Mouse (Mus musculus) heart, postnatal 4 days (tissue): Measurements from ENCODE around the gene Sox9. TPM values are rescaled to one million over a fixed set of nuclear protein-coding genes. Genes with fewer than 3 reads are reported as not detected.

Experiments
- DNase-seq: peaks from one replicate; pipeline ENCODE4 v3.0.0; 2021
- total RNA-seq, 2 experiments: library from RNA; stranded (reverse); gene quantifications; 2 replicates each; pipeline ENCODE4 v1.2.3; 2021

The Sox9 gene
- total RNA-seq: 10 to 100 TPM; 11.1 to 11.9 TPM

DNA sequence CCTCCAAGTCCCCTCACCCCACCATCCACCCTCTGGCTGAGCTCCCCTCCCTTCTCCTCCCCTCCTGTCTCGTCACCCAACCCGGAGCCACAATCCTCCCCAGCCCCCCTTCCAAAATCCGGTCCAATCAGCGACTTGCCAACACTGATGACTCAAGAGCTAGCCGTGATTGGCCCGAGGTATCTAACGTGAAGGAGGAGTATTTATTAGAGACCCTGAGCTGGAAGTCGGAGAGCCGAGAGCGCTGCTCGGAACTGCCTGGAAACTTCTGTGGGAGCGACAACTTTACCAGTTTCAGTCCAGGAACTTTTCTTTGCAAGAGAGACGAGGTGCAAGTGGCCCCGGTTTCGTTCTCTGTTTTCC lies at the start of gene Sox9:
Gene Sox9, plus strand, starts transcription at position 231 of the 363 bp plus-strand sequence.
- peak; percentile 85 for DNase-seq

DNA sequence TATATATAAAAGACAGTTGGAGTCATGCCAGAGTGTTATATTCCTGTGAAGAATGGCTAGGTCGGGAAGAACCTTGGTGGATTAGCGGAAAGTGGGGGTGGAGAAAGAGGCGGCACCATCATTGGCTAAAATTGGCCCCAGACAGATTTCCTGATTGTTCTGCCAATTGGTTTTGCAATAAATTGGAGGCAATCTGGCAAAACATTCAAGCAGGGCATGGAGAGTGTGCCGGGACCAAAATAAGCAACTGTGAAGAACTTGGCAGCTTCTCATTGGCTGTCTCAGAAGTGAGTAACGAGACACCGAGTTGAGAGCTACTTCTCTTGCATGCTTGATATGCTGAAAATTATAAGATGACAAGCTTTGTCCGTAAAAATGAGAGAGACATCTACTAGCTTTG lies 49.6 kb upstream of the Sox9 start:
- no peak for DNase-seq

DNA sequence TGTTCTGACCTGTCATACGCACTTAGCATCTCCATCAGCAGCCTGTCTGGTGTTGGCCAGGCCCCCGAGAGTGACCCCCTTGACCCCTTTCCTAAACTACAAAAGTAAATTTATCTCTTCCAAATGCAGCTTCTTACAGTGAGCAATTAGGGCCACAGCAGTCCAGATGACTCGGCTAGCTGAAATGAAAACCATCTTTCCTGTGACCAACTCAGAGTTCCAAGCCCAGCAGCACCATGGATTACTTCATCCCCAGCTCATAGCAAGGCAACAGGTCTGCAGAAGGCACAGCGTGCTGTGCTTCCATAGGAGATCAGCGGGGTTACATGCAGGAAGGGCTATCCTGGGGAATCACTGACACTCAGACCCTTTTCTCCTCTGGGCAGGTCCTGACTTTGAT lies 45.0 kb upstream of the Sox9 start:
- no peak for DNase-seq

DNA sequence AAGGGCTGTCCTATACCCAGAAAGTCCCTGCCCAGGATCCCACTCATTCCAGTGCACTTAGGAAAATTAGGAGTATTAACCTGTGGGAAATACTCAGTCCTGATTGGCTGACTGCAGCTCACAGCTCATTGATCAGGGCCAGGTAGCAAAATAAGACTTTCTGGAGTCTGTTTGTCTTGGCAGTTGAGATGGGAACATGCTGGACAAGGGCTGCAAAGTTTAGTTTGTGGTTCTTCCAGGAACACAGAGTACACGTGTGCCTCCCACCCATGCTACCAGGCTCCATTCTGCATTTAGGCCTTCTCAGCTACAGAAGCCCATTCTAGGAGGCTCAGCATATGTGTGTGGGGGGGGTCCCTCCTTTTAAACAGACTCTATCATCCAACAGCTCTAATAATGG lies 42.3 kb upstream of the Sox9 start:
- DNase-seq: no peak

DNA sequence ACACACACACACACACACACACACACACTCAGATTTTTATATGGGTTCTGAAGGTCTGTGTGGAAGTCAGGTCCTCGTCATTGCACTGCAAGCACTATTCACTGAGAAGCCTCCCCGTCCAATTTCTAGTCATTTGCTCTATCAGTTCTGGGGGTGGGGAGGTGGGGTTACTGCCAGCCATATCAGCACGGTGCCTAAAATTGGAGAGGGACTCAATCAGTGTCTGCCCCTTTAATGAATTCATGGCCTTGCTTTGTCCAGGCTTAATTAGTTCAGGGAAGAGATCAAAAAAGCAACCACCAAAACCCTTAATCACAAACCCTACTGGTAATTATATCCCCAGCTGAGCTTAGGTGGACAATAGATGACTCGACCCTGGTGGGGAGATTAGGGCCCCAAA lies 25.5 kb upstream of the Sox9 start:
- DNase-seq: no peak

DNA sequence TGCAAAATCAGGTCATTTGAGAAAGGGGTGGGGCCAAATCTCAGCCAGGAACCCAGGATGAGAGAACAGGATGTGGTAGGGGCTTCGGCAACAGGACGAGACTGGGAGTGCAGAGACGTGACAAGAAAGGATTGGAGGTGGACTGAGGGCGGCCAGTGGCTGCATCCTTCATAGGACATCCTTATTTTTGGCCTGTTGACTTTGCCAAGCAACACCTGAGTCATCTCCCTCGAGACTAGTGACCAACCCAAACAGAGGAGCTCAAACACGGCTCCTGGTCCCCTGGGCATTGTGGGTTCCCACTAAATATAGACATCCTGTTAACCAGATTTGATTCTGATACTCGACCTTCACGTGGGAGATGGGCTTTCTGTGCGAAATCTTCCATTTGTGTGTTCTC lies 24.0 kb upstream of the Sox9 start:
- DNase-seq: no peak

DNA sequence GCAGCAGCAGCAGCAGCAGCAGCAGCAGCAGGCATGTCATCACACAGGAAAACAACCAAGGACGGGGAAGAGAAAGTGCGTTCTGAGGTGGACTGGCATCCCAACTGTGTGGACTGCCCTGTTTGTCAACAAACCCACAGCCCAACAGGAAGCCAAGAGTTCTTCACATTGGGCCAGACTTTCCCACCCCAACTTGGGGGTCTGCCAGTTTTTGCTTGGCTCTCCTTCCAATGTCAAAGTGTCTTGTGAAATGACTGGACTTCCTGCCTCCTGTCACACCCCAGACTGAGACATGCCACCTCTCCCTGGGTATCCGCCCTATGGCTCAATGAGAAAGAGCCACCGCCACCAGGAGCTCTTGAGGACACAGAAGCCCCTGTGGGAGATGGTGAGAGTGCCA lies 15.1 kb upstream of the Sox9 start:
- DNase-seq: peak; percentile 33

DNA sequence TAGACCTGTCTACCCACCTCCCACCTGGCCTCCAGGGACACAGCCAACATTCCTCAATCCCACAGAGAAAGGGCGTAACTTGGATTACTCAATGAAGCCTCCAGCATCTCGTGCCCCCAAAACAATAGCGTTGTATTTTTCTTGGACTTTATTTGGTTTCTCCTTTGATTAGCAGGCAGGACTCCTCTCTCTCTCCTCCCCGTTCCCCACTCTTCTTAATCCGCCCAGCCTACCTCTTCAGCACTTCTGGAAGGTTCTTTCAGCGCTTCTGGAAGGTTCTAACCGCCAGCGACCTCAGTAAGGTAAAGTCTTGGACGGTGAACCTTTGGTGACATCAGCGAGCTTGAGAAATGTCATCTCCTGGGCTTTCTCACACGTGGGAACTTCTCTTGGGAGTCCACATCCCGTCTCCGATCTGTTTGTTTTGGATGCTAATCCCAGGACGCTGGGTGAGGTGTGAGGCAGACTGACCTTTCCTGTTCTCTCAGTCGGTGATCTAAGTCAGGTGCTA lies 14.4 kb upstream of the Sox9 start:
- DNase-seq: no peak

DNA sequence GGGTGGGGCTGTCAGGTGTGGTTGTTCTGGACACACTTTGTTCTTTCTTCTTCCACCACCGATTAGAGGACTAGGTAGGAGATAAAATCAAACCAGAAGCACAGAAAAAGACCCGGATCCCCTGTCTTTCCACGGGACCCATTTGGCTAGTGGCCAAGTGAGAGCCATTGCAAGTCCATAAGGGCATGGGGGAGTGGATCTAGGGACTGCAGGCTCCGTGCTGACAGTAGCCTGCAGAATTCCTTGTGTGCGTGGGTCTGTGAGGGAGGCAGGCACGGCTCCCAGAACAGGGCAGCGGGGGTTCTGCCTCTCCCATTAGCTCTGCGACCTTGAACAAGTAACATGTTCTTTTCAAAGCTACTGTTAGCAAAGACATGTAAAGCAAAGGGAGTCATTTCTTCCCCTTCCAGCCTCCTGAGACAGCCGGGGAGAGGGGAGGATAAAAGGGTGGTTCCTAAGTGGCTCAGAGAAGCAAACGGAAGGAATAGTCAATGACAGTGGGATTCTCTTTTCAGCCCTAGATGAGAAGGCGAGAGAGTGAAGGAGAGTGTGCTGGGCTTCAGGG lies 9.2 kb upstream of the Sox9 start:
- DNase-seq: peak; percentile 9

DNA sequence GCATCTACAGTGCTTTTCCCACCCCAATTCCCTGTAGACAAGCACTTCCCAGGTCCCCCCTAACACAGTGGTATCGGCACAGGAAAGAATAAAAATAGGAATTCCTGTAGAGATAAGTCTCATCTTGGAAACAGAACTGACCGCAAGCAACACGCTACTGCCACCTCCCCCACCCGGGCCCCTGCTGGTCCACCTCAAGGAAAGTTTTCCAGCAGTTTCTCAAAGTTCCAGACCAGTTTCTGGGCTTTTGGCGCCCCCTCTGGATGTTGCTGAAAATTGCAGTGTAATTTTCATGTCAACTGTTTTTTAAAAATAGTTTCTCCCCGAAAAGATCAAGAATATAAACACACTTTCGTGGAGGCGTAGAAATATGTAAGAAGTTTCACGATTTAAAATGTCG lies 2.3 kb upstream of the Sox9 start:
- DNase-seq: peak; percentile 68

DNA sequence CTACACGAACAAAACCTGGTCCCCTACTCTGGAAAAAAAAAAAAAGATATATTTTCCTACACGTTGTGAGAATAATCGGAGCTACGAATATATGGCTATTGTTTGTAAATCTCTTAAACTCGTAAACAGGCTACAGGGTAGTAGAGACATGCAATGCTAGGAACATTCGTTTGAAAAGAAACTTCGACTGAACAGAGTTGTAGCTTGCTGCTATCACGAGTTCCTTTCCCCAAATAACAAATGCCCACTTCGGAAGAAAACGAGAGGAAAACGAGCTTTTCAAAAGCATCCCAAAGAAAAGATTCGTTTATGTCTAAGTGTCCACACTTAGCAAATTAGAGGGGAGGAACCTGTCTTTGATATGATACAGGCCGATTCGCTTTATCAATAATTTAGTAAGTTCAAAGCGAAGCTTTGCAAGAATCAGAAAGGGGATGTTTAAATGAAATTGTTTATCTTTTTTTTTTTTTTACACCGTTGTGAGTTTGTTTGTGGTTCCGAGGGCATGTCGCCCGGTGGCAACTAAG lies 1.6 kb upstream of the Sox9 start:
- no peak for DNase-seq

DNA sequence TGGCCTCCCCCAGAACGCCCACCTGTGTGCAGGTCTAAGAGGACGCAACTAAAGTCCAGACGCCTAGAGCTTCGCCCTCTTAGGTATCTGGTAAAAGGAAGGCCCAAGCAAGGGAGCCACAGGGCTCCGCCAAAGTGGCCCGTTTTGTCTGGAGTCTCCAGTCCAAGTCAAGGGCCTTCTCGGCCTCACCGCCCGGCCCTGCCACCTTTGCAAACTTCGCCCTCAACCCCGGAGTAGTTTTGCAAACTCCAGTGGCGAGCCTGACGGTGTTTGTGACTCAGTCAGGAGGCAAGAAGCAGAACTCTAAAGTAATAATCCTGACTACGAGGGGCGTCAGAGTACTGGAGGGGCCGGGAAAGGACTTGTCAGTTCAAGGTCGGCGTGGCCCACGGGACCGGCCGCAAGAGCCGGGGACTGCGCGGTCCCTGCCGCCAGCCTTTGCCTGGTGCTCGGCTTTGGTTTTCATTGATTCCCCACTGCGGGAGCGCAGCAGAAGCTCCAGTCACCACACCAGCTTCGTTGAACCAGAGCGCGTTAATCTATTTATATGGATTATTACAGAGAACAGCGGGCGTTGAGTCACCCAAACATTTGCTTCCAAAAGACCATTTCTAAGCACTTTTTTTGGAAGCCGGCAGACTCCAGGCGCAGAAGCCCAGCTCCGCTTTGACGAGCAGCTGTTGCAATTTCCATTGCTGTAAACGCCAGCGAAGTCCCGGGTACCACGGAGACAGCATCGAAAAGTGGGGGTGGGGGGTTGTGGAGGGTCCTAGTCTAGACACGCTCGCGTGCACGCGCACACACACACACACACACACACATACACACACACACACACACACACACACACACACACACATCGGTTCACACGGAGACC lies 751 bp upstream of the Sox9 start:
- DNase-seq: peak; percentile 57

DNA sequence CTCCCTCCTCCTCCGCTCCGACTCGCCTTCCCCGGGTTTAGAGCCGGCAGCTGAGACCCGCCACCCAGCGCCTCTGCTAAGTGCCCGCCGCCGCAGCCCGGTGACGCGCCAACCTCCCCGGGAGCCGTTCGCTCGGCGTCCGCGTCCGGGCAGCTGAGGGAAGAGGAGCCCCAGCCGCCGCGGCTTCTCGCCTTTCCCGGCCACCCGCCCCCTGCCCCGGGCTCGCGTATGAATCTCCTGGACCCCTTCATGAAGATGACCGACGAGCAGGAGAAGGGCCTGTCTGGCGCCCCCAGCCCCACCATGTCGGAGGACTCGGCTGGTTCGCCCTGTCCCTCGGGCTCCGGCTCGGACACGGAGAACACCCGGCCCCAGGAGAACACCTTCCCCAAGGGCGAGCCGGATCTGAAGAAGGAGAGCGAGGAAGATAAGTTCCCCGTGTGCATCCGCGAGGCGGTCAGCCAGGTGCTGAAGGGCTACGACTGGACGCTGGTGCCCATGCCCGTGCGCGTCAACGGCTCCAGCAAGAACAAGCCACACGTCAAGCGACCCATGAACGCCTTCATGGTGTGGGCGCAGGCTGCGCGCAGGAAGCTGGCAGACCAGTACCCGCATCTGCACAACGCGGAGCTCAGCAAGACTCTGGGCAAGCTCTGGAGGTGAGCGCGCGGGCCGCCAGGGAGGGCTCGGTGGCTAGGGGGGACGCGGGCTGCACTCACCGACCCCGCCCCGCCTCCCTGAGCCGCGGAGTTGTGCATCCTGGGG lies 515 bp downstream of the Sox9 start:
- peak; percentile 31 for DNase-seq

DNA sequence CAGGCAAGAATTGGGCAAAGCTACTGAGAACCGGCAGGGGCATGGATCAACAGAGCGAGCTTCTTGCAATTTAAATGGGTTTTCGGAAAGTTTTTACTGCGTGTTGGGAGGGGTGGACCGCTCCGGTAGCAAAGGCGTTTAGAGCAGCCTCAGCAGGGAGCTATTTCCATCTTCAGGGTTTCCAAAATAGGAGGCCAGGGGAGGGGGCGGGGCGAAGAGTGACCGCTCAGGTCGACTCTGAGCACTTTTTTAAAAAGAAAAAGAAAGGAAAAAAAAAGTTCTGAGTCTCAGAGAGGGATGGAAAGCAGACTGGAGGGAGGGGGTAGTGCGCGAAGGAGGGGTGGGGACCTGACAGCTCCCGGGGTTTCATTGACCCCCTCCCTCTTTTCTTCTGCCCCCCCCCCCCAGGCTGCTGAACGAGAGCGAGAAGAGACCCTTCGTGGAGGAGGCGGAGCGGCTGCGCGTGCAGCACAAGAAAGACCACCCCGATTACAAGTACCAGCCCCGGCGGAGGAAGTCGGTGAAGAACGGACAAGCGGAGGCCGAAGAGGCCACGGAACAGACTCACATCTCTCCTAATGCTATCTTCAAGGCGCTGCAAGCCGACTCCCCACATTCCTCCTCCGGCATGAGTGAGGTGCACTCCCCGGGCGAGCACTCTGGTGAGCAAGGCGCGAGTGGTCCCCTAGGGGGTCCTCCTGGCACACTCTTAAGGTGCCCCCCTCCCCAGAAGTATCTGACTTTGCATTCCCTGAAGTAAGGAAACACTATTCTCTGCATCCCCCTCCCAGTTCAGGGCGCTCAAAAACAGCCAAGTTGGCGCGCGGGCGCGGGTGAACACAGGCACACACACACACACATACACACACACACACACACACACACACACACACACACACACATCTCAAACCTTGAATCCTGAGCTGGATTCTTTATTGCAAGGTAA lies 1.6 kb downstream of the Sox9 start:
- peak; percentile 36 for DNase-seq

DNA sequence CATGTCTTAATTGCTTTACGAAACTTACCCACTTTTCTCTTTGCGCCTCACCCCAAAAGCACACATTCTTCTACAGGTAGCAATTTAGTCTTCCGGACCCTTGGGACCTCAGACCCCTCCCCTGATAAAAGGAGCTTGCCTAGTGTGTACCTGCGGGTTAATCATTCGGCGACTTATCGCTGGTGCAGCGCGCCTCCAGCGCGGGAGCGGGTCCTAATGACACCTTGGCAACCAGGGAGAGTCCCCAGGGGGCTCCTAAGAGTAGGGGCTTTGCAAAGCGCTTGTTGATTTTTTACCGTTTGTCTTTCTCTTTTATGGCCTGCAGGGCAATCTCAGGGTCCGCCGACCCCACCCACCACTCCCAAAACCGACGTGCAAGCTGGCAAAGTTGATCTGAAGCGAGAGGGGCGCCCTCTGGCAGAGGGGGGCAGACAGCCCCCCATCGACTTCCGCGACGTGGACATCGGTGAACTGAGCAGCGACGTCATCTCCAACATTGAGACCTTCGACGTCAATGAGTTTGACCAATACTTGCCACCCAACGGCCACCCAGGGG lies 2.4 kb downstream of the Sox9 start:
- DNase-seq: peak; percentile 12

DNA sequence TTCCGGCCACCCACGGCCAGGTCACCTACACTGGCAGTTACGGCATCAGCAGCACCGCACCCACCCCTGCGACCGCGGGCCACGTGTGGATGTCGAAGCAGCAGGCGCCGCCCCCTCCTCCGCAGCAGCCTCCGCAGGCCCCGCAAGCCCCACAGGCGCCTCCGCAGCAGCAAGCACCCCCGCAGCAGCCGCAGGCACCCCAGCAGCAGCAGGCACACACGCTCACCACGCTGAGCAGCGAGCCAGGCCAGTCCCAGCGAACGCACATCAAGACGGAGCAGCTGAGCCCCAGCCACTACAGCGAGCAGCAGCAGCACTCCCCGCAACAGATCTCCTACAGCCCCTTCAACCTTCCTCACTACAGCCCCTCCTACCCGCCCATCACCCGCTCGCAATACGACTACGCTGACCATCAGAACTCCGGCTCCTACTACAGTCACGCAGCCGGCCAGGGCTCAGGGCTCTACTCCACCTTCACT lies 2.9 kb downstream of the Sox9 start:
- DNase-seq: peak; percentile 28

DNA sequence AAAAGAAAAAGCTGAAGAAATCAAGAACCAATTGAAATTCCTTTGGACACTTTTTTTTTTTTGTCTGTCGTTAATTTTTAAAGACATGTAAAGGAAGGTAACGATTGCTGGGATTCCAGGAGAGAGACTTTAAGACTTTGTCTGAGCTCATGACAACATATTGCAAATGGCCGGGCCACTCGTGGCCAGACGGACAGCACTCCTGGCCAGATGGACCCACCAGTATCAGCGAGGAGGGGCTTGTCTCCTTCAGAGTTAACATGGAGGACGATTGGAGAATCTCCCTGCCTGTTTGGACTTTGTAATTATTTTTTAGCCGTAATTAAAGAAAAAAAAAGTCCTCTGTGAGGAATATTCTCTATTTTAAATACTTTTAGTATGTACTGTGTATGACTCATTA lies 3.6 kb downstream of the Sox9 start:
- peak; percentile 20 for DNase-seq

DNA sequence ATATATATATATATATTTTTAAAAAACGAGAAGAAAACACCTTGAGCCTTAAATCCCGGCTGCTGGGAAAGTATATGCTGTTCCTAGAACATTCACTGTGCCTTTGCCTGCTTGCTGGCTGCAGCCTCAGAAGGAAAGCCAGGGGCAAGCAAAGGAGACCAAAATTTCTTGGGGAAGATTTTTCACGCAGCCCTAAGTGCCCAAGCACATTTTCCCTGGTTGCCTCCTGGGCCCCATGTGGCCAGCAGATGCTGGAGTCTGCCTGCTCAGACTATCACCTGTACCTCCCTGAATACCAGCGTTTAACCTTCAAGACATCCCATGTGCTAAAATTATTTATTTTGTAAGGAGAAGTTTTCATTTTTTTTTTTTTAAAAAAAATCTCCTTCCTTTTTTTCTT lies 4.4 kb downstream of the Sox9 start:
- DNase-seq: no peak

DNA sequence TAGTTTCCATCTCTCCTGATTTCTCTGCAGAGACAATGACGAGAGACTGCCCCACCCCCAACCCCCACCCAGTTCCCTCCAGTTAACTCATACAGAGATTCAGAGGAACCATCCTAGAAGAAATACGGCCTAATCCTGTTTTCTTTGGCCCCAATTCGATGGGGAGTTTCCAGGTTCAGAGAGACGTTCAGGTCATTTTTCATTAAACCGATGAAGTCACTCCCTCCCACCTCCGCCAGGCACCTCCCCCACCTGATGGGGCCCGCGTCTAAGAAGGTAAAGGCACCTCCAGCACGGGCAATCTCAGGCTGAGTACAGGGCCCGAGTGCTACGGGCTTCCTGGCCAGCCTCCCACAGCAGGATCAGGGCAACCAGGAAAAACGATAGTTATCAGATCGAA lies 6.3 kb downstream of the Sox9 start:
- DNase-seq: no peak

DNA sequence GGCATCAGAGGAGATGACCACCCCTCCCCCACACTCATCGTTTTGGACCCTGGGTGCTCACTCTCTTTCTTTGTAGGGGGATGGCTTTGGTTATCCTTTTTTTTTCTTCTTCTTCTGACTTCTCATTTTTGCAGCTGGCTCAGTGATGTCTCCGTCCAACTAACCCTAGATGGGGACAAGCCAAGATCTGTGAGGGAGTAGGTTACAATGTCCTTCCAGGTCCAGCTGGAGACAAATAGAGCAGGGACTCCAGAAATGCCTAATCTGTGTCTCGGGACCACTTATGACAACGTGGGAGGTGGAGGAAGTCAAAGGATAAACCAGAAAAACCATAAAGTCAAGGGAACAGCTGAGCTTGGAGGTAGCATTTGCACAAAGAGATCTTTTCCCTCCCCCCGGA lies 14.4 kb downstream of the Sox9 start:
- no peak for DNase-seq

DNA sequence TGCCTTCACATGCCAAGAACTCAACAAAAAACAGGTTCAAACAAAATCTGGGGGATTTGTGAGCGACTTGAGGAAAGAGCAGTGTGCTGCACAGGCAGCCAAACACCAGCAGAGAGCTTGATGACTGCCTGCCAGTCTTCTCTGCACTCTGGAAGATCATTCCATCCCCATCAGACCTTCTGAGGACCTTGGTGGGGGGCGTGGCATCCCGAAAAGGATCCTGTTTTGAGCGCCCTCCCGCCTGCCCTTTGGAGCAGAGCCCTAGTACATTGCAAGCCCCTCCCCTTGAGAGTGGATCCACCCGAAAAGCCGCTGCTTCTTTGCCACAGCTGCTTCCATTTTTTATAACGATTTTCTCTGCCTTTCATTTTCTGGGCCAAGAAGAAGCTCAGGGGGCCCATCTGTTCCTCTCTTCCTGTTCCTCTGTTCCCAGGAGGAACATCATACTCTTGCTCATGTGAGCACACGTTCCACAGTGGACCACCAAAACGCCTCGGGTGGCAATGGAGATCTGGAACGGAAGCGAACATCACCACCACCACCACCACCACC lies 16.9 kb downstream of the Sox9 start:
- peak; percentile 21 for DNase-seq
